Mouse (Mus musculus): ENCODE measurements around the gene Syn2. TPM values are rescaled to one million over a fixed set of nuclear protein-coding genes. Genes with fewer than 3 reads are reported as not detected.
"Not testable (repeated sequence)": the region's sequence is repeated elsewhere in the genome, so short reads cannot be mapped to it uniquely, and the experiment has no call there.

Syn2 gene
- total RNA-seq, 2 experiments from 2014 or later: not detected

- ATAC-seq (replicated peaks; ENCODE audit: low FRiP score, poor library complexity, severe bottlenecking): not testable (repeated sequence)
Observed at GRCm38 (mm10) chr6:115240431-115240830, 105.7 kb downstream of the Syn2 start.

GRCm38 (mm10) chr6:115241131-115241699 lies 106.5 kb downstream of the Syn2 start:
- no peak for ATAC-seq (replicated peaks; ENCODE audit: low FRiP score, poor library complexity, severe bottlenecking)

- ATAC-seq (replicated peaks; ENCODE audit: low FRiP score, poor library complexity, severe bottlenecking): no peak
Observed at GRCm38 (mm10) chr6:115241939-115242338, 107.2 kb downstream of the Syn2 start.

- ATAC-seq (replicated peaks; ENCODE audit: low FRiP score, poor library complexity, severe bottlenecking): no peak
Observed at GRCm38 (mm10) chr6:115244222-115244621, 109.5 kb downstream of the Syn2 start.

- no peak for ATAC-seq (replicated peaks; ENCODE audit: low FRiP score, poor library complexity, severe bottlenecking)
Observed at GRCm38 (mm10) chr6:115245500-115246058, 110.9 kb downstream of the Syn2 start.

- 0 out of 2 replicates have a peak, but pooled peaks have one; percentile 25 for ATAC-seq (replicated peaks; ENCODE audit: low FRiP score, poor library complexity, severe bottlenecking)
Observed at GRCm38 (mm10) chr6:115251531-115251985, 116.9 kb downstream of the Syn2 start.

- ATAC-seq (replicated peaks; ENCODE audit: low FRiP score, poor library complexity, severe bottlenecking): no peak
Observed at GRCm38 (mm10) chr6:115252099-115252873, 117.6 kb downstream of the Syn2 start, which contains the start of gene Timp4. Timp4 (minus strand) TSS chr6:115252205.

DNA sequence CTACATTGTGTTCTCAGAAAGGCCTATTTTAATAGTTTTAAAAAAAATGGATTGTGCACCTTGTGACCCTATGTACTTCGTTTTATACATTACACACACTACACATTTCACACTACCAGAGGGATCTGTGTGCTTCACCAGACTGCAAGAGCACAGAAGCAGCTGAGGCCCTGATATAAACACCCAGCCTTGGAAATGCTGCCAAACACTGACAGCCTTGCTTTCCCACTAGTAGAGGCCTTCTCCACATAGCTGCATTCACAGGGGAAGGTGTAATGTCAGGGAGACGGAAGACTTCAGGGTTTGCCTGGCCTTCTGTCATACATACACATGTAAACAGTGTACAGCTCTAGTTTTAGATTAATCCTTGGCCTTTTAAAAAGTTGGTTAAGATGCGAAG lies 120.5 kb downstream of the Syn2 start:
- no peak for ATAC-seq (replicated peaks; ENCODE audit: low FRiP score, poor library complexity, severe bottlenecking)

- no peak for ATAC-seq (replicated peaks; ENCODE audit: low FRiP score, poor library complexity, severe bottlenecking)
Observed at GRCm38 (mm10) chr6:115260507-115260906, 125.8 kb downstream of the Syn2 start.

GRCm38 (mm10) chr6:115266791-115267190 lies 132.1 kb downstream of the Syn2 start:
- ATAC-seq (replicated peaks; ENCODE audit: low FRiP score, poor library complexity, severe bottlenecking): no peak

DNA sequence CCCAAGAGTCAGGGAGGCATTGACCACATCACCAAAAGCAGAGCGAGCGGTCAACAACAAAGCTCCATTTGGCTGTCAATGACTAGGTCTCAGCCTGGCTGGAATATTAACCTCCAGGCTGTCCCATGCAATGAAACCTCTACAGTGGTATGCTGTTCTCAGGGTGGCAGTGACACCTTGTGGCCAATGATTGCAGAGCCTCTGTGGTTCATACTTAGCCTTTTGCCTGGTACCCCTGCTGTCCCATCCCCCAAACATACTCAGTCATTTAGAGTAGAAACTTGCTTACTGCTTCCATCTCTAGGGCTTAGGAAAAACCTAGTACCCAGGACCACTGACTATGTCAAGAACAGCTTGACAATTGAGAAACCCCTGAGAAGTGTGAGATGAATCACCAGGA lies 133.2 kb downstream of the Syn2 start:
- no peak for ATAC-seq (replicated peaks; ENCODE audit: low FRiP score, poor library complexity, severe bottlenecking)

GRCm38 (mm10) chr6:115268551-115269385 lies 134.1 kb downstream of the Syn2 start:
- ATAC-seq (replicated peaks; ENCODE audit: low FRiP score, poor library complexity, severe bottlenecking): no peak

GRCm38 (mm10) chr6:115269561-115269960 lies 134.9 kb downstream of the Syn2 start:
- no peak for ATAC-seq (replicated peaks; ENCODE audit: low FRiP score, poor library complexity, severe bottlenecking)

- ATAC-seq (replicated peaks; ENCODE audit: low FRiP score, poor library complexity, severe bottlenecking): no peak
Observed at GRCm38 (mm10) chr6:115270085-115270484, 135.4 kb downstream of the Syn2 start.

DNA sequence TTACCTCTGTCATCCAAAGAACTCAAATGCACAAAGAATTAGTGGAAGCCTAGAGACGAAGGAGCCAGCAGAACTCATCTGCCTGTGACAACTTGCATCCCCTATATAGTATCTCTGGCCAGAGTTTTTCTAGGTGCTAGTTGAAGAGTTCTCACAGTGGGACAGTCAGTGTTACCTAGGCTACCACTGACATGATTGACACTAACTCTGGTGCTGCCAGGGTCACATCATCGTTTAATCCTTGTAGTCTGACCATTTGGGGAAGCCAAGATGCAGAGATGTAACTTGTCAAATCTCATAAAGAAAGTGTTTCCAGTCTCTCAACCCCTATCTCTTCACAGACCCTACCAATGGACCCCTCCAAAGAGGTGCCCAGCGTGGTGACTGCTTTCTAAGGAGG lies 136.6 kb downstream of the Syn2 start:
- no peak for ATAC-seq (replicated peaks; ENCODE audit: low FRiP score, poor library complexity, severe bottlenecking)

GRCm38 (mm10) chr6:115271866-115272271 lies 137.2 kb downstream of the Syn2 start:
- no peak; the same call in 1 of the 2 replicates for ATAC-seq (replicated peaks; ENCODE audit: low FRiP score, poor library complexity, severe bottlenecking)

- ATAC-seq (replicated peaks; ENCODE audit: low FRiP score, poor library complexity, severe bottlenecking): no peak
Observed at GRCm38 (mm10) chr6:115273346-115273745, 138.6 kb downstream of the Syn2 start.

DNA sequence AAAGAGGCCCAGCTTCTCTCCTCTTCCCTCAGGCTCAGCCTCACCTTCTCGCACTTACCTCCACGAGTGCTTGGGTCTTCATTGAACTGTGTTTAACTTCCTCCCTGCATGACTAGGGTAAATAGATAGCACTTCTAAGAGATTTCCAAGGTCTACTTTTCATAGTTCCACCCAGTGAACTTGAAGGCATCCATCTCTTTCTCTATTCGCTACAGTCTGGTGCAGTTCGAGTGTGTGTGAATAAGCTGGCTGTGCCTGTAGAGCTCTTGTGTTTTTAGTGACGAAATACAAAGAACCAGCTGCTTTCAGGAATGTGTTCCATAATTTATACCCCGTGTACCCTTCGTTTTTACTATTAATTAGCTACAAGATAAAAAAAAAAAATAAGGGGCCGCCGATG lies 140.0 kb downstream of the Syn2 start:
- no peak for ATAC-seq (replicated peaks; ENCODE audit: low FRiP score, poor library complexity, severe bottlenecking)

- ATAC-seq (replicated peaks; ENCODE audit: low FRiP score, poor library complexity, severe bottlenecking): no peak
Observed at GRCm38 (mm10) chr6:115275116-115275815, 140.6 kb downstream of the Syn2 start.
